In genomic region chr10:51023308-51024279, GRCm38 (mm10) we compare ENCODE assay signal across 11 mouse cellular contexts.
"Had no signal": no experiment of that assay in that cellular context is flagged by ENCODE, and none has a peak within 500 bp of the region (broad histone marks: within the 10 kb centered on the region; RNA-seq: fewer than 3 reads in every experiment).

No protein-coding gene starts in this region.

- H3K9me3 ChIP-seq: limb, embryonic 13.5 days had no signal

- DNase-seq: kidney, adult 11 months; kidney, adult 9 months; kidney, postnatal 36 days; left cerebral cortex, postnatal 4 days; lung, adult 18-20 months; thymus, postnatal 4 days had no signal

- H3K36me3 ChIP-seq: limb, embryonic 13.5 days had no signal

- H3K9ac ChIP-seq: limb, embryonic 13.5 days; liver, embryonic 14.5 days had no signal

- H3K4me3 ChIP-seq: layer of hippocampus, adult 2 months; limb, embryonic 13.5 days had no signal

- H3K27ac ChIP-seq: kidney, postnatal 0 days; layer of hippocampus, adult 2 months; limb, embryonic 13.5 days; liver, embryonic 14.5 days; stomach, postnatal 0 days had no signal

- H3K4me2 ChIP-seq: limb, embryonic 13.5 days had no signal

- H3K4me1 ChIP-seq: limb, embryonic 13.5 days had no signal

- H3K27me3 ChIP-seq: limb, embryonic 13.5 days had no signal
